Mouse (Mus musculus): ENCODE measurements around the gene Olfr198. TPM values are rescaled to one million over a fixed set of nuclear protein-coding genes. Genes with fewer than 3 reads are reported as not detected.
"Not testable (repeated sequence)": the region's sequence is repeated elsewhere in the genome, so short reads cannot be mapped to it uniquely, and the experiment has no call there.

The Olfr198 gene
- total RNA-seq (2021), result not detected

- DNase-seq (ENCODE audit: extremely low spot score in 1 of 2, low spot score in 1 of 2), result not testable (repeated sequence)
Observed at GRCm38 (mm10) chr16:59203433-59203832, at the start of gene Olfr198. TSS of gene Olfr198 (minus strand) at chr16:59203533.

DNA sequence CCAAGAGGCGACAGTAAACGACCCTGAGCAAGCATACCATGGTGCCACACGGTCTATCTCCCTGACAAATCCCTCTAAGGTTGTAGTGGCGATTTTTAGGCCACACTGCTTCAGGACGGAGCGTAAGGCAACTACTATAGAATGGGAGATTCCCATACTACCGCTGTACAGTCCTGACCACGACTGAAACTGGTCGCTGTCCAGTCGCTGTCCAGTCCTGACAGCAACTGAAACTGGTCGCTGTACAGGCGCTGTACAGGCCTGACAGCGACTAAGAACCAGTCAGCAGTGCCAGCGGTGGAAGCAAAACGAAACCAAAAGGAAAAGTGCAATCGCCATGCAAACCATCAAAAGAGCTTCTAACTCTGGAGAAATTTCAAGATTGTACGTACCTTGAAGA, 46.4 kb upstream of the Olfr198 start:
- no peak for DNase-seq (ENCODE audit: extremely low spot score in 1 of 2, low spot score in 1 of 2)

DNA sequence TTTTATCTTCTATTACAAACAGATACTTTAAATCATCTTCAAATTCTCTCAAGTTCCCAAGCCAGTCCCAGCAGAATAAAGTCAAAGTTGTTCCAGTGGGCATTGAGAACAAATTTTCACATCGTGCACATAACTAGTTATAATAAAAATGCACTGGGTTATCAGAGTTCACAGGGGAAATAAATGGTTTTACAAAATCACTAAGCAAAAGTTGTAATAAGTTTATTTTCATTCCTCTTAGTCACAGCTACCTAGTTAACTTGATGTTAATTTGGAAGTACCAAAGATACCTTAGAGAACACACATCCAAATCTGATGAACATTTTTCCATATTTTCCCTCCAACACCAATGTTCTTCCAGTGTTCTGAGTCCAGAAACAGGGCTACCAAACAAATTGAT, 16.3 kb upstream of the Olfr198 start, which contains the start of gene Olfr199:
TSS of gene Olfr199 (minus strand) at position 101 of the 400 bp plus-strand sequence.
- DNase-seq (ENCODE audit: extremely low spot score in 1 of 2, low spot score in 1 of 2), result not testable (repeated sequence)

GRCm38 (mm10) chr16:59217861-59218260, 14.5 kb upstream of the Olfr198 start:
- DNase-seq (ENCODE audit: extremely low spot score in 1 of 2, low spot score in 1 of 2), result not testable (repeated sequence)

GRCm38 (mm10) chr16:59170354-59170753, 33.0 kb downstream of the Olfr198 start, which contains the start of gene Olfr196:
TSS of gene Olfr196 (minus strand) at chr16:59170454.
- no peak for DNase-seq (ENCODE audit: extremely low spot score in 1 of 2, low spot score in 1 of 2)

GRCm38 (mm10) chr16:59151996-59152395, 51.3 kb downstream of the Olfr198 start:
- DNase-seq (ENCODE audit: extremely low spot score in 1 of 2, low spot score in 1 of 2), result no peak

Other genes starting within 250 kb of the Olfr198 start
- gene Olfr183, start 208.2 kb downstream of the Olfr198 start, total RNA-seq (2021), result not detected
- gene Olfr186, start 173.2 kb downstream of the Olfr198 start, total RNA-seq (2021), result not detected
- gene Olfr187, start 163.8 kb downstream of the Olfr198 start, total RNA-seq (2021), result not detected
- not detected for gene Olfr190, start 125.5 kb downstream of the Olfr198 start, total RNA-seq (2021)
- not detected for gene Olfr191, start 113.7 kb downstream of the Olfr198 start, total RNA-seq (2021)
- not detected for gene Olfr193, start 91.7 kb downstream of the Olfr198 start, total RNA-seq (2021)
- not detected for gene Olfr194, start 82.5 kb downstream of the Olfr198 start, total RNA-seq (2021)
- not detected for gene Olfr195, start 56.5 kb downstream of the Olfr198 start, total RNA-seq (2021)
- gene Olfr196, start 33.1 kb downstream of the Olfr198 start, total RNA-seq (2021), result not detected
- gene Olfr199, start 16.2 kb upstream of the Olfr198 start, total RNA-seq (2021), result not detected
- not detected for gene Olfr201, start 69.1 kb upstream of the Olfr198 start, total RNA-seq (2021)
- gene Olfr202, start 83.3 kb upstream of the Olfr198 start, total RNA-seq (2021), result not detected
- not detected for gene Olfr203, start 95.3 kb upstream of the Olfr198 start, total RNA-seq (2021)
- not detected for gene Olfr204, start 114.7 kb upstream of the Olfr198 start, total RNA-seq (2021)
- gene Olfr205, start 127.6 kb upstream of the Olfr198 start, total RNA-seq (2021), result not detected
- not detected for gene Olfr206, start 145.7 kb upstream of the Olfr198 start, total RNA-seq (2021)
- gene Olfr209, start 160.5 kb upstream of the Olfr198 start, total RNA-seq (2021), result not detected
- under 1 TPM in 1 of 2 experiments, not detected in 1; 0.15 TPM for gene Gabrr3, start 203.8 kb upstream of the Olfr198 start, total RNA-seq (2021)

Data from layer of hippocampus, postnatal 25 days (tissue).